Mouse (Mus musculus): ENCODE measurements around the gene Hoxd12. TPM values are rescaled to one million over a fixed set of nuclear protein-coding genes. Genes with fewer than 3 reads are reported as not detected.
A peak's percentile ranks its signal among the peaks of the same experiment; 100 is the strongest.

Hoxd12 gene
- total RNA-seq, 2 experiments from 2014 or later, result not detected

DNA sequence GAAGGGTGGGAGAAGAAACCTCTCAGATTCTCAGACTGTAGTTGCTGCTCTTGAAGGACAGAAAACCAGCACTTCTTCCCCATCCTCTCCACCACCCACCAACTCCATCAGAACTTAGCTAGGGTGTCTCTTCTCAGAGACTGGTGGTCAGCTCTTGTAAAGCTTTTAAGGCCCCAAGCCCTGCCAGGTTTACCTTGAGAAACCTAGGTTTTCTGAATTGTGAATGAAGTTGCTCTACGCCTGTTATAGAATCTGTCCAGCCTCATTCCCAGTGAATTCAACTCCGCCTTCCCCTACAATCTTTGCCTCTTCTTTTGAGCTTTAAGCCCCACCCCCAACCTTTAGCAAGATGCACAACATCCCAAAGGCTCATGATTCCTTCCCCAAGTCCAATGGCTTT lies 2.3 kb downstream of the Hoxd12 start:
- intact Hi-C loops (cut with DNase I), result loop anchor here (10.0 kb wide), 1 partner anchor 1402 kb away; the partner anchor contains the start of gene Sp9
- no peak for DNase-seq (ENCODE audit: low spot score in 2 of 2)

GRCm38 (mm10) chr2:74678891-74679595 lies 4.2 kb downstream of the Hoxd12 start, which contains the start of gene Hoxd11:
Hoxd11 (plus strand) TSS chr2:74679557.
- no peak for DNase-seq (ENCODE audit: low spot score in 2 of 2)
- intact Hi-C loops (cut with DNase I), result loop anchor here (10.0 kb wide), 1 partner anchor 1404 kb away; the partner anchor contains the start of gene Sp9

DNA sequence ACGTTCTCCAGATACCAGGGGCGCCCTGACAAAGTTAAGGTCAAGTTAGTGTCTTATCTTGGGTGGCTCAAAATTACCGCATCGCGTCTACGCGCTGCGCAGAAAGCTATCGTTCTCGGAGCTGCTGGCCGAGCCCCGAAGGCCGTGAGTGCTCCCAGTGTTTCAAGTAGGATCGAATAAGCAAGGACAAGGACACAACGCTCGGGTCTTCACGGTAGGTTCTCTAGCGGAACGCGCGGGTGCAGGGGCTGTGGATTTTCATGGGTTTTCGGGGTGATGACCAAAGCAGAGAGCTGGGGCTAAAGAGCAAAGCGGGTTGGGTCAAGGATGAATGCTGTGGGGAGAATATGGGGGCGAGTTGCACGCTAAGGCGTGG lies 4.8 kb downstream of the Hoxd12 start:
- no peak for DNase-seq (ENCODE audit: low spot score in 2 of 2)
- intact Hi-C loops (cut with DNase I), result loop anchor here (10.0 kb wide), 1 partner anchor 1405 kb away; the partner anchor contains the start of gene Sp9

- DNase-seq (ENCODE audit: low spot score in 2 of 2), result no peak
- intact Hi-C loops (cut with DNase I), result loop anchor here (10.0 kb wide), 1 partner anchor 1405 kb away; the partner anchor contains the start of gene Sp9
Measured at GRCm38 (mm10) chr2:74679980-74680379, 5.2 kb downstream of the Hoxd12 start.

DNA sequence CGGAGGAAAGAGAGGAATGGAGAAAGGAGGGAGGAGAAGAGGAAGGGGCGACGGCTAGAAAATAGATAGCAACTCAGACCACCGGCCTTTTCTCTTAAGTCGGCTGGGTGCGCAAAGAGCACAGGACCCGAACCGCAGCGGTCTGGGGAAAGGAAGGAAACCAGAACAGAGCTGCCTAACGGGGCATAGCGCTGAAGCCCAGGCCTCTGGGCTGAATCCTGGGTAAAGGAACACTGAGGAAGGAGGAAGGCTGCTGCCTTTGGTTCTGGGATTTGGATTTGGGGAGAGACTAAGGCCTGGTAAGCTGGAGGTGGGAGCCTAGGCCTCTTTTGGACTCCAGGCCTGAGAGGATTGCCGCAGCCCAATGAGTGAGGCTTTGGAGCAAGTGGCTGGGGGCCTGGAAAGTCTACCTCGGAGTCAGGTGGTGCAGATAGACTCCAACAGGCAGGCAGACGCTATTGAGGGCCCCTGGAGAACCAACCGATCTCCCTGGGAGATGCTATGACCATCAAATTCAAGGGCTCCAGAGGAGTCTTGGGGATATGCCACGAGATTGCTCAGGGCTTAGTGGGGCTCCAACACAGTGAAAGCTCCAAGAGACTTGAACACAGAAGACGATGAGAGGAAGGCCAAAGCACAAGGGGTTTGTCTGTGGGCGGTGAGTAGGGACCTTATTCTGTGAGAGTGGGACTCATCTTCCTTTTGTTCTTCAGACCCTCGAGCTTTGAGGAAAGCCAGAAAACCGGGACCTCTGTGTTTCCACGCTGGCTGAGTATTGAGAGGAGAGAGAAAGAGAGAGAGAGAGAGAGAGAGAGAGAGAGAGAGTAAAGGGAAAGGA lies 6.0 kb downstream of the Hoxd12 start:
- DNase-seq (ENCODE audit: low spot score in 2 of 2), result no peak
- intact Hi-C loops (cut with DNase I), result no loop called here

DNA sequence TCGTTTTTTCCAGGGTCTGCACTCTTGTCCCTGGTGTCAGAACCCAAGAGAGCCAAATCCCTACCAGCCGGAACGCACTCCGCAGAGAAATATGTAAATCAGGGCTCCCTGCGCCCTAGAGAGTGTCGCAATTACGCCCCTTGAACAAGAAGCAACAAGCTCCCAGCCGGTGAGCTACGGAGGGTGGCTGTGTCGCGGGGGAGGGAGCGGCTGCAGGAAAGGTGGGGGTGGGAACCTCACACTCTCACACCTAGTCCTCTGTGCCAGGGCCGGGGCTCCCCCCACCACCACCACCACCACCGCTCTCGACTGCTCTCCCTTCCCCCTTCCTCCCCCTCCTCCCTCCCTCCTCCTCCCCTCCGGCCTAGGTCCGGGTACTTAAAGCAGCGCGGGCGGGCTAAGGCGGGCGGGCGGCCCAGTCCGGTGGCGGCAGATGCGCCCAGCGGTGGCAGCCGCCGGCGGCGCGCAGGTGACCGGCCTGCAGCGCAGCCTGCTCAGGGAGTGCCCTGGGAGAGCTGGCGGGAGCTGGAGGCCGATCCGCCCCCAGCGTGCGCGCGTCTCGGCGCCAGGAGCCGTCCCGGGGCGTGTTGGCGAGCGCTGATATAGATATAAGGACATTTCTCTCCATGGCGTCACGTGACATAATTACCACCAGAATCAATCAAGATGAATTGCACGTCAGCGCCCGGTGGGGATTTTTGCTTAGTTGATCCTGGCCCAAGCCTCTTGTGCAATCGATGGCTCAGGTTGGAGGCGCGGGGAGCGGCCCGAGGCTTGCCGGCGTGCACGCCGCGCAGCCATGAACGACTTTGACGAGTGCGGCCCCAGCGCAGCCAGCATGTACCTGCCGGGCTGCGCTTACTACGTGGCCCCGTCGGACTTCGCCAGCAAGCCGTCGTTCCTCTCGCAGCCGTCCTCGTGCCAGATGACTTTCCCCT lies 7.0 kb downstream of the Hoxd12 start:
- no peak for DNase-seq (ENCODE audit: low spot score in 2 of 2)
- intact Hi-C loops (cut with DNase I), result no loop called here

GRCm38 (mm10) chr2:74682796-74683195 lies 8.0 kb downstream of the Hoxd12 start:
- intact Hi-C loops (cut with DNase I), result no loop called here
- DNase-seq (ENCODE audit: low spot score in 2 of 2), result no peak

GRCm38 (mm10) chr2:74683471-74683951 lies 8.7 kb downstream of the Hoxd12 start:
- DNase-seq (ENCODE audit: low spot score in 2 of 2), result no peak
- intact Hi-C loops (cut with DNase I), result no loop called here

DNA sequence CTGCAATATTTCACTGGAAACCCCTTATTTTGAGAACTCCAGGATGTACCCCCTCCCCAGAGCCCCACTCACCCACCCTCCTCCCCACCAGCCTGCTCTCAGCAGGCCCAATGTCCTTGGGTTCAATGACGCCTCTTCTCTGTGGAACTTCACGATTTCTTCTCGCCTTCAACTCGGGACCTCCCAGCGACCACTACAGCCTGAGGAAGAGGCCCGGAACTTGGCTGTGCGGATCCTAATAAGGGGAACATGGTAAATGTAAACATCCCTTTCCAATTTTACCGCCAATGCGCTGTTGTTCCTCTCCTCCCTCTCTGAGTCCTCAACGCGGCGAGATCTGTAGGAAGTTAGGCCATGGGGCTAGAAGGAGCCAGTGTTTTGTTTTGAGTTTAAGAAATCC lies 9.3 kb downstream of the Hoxd12 start:
- DNase-seq (ENCODE audit: low spot score in 2 of 2), result no peak
- intact Hi-C loops (cut with DNase I), result no loop called here

GRCm38 (mm10) chr2:74685059-74685603 lies 10.3 kb downstream of the Hoxd12 start:
- intact Hi-C loops (cut with DNase I), result no loop called here
- DNase-seq (ENCODE audit: low spot score in 2 of 2), result no peak

DNA sequence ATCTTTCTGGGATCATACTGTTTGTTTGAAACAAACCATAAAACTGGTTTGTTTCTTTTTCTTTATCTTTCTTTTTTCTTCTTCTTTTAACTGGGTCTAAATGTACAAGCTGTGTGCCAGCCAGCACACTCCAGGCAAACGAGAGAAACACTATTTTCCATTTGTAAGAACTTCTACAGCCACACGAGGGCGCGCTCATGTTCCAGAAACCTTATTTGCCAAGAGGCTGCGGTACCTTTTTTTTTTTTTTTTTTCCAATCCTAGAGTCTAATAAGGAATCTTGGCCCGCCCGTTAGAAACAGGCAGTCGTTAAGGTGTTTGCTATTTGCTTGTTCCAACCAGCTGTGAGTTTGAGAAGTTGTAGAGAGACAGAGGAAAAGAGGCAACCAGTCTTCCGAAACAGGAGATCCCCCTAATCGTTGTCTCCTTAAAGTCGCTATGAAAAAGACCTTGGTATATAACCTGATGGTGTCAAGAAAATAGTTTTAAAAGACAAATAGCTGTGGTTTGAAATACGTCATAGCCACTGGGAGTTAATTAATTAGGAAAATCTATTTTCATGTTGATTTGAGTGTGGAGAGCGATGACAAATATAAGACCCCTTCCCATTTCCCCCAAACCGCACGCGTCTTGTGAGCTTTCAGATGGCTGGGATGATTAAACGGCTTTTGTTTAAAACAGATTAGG lies 11.6 kb downstream of the Hoxd12 start:
- intact Hi-C loops (cut with DNase I), result no loop called here
- DNase-seq (ENCODE audit: low spot score in 2 of 2), result peak; percentile 41 to 63

GRCm38 (mm10) chr2:74686988-74687697 lies 12.3 kb downstream of the Hoxd12 start:
- intact Hi-C loops (cut with DNase I), result no loop called here
- DNase-seq (ENCODE audit: low spot score in 2 of 2), result no peak

DNA sequence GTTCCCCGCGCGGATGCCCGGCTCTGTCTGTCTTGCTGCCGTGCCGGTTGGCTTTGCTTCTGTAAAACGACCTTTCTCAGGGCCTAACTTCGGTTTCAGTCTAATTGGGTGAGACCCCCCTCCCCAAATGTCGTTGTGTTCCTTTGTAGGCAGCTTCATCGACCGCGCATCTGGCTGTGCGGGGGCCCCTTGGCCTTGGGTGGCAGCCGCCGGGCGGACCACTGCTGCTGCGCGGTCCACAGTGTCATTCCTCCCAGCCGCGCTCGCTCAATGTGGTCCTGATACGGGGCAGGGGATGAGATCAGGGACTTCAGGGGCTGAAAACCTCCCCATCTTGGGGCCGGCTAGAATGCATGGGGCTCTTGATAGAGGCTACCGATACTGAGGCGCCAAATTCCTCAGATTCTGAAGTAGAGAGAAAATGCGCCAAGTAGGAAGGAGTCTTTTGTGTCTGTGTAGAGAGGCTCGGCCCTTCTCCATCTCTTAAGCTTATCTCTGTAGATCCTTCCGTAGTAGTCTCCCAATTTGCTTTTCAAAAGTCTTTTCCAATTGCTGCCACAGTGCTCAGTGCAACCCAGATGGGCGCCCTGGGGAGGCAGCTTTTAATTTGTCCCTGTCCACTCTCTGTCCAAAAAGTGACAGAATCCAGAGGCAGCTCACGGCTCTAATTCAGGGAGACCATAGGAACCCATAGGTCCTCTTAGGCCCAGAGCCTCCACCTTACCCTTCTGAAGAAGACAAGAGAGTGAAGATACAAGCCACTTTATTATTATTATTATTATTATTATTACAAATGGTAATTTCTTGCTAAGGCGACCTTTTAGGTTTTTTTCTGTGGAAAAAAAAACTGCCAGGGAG lies 13.1 kb downstream of the Hoxd12 start:
- no peak for DNase-seq (ENCODE audit: low spot score in 2 of 2)
- intact Hi-C loops (cut with DNase I), result no loop called here

GRCm38 (mm10) chr2:74688795-74689573 lies 14.2 kb downstream of the Hoxd12 start:
- no peak for DNase-seq (ENCODE audit: low spot score in 2 of 2)
- intact Hi-C loops (cut with DNase I), result no loop called here

DNA sequence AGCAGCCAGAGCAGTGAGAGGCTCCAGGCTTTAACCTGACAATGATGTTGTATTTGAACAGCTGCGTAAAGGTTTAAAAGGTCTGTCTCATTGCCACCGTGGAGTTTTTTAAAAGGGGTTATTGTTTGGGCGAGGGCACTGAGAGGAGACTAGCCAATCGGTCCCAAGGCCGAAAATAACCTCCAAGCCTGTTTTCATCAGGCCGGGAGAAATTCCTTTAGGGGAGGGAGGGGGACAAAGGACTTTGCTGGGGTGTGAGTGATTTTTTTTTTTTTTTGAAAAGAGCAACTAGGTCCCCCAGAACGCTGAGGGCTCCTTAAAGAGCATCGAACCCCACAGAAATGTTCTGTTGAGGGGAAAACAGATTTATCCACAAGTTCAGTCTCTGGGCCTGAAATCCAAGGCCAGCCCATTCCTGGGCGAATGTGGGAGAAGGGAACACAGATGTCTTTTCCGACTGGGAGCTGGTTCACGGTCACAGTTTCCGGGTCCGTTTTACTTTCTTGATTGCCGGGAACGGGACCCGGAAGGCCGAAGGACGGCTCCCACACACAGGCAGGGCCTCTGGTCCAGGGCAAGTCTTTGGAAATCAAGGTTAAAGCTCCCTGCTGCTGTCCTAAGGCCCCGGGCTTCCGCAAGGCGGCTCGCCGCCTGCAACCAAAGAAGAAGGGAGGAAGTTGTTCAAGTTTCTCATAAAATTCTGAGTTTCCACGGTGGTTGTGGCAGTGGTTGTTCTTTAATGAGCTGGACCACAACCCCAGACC lies 14.9 kb downstream of the Hoxd12 start:
- intact Hi-C loops (cut with DNase I), result no loop called here
- no peak for DNase-seq (ENCODE audit: low spot score in 2 of 2)

- intact Hi-C loops (cut with DNase I), result no loop called here
Measured at GRCm38 (mm10) chr2:74690338-74690716, 15.5 kb downstream of the Hoxd12 start.

More at GRCm38 (mm10) chr2:74690338-74690716, 15.5 kb downstream of the Hoxd12 start:
- DNase-seq (ENCODE audit: low spot score in 2 of 2), result no peak
